Mouse (Mus musculus) brain, embryonic 18.5 days (tissue): ENCODE results near the gene Snrk.

Experiments used
- DNase-seq: peaks from one replicate; pipeline ENCODE4 v3.0.0-alpha.2; 2012; ENCODE audit warnings: low read depth, low spot score

Gene Snrk

DNA sequence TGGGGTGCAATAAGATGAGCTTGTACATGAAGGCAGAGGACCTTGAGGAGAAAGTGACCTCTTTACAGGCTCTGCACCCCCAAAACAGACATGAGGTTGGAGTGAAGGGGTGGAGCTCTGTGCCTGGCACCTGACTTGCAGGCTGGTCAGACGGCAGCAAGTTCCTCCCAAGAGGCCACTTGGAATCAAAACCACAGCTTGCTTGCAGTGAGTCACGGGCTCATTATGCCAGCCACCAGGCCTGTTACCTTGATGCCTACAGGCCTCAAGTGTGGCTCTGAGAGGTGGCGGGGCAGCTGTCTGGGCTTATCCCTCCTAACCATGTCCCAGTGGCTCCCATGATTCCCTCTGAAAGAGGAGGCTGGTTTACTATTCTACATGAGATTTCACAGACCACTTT, 63.0 kb downstream of the Snrk start:
- no peak for DNase-seq

DNA sequence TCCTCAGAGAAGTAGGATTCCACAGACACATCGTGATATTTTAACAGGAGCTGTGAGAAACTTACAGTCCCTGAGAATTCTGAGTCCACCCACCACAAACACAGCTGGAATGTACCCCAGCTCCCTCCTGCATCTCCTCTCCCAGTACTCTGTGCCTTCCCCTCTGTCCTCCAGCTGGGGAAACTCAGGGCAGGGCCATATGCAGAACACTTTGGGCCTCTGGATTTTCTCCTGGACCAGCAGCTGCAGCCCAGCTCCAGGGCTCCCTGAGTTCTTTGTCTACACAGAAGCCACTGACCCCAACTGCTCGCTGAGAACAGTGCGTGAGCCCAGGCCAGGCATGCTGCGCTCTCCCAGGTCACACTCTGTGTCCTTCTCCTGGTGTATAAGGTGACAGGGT, 66.0 kb downstream of the Snrk start:
- no peak for DNase-seq

DNA sequence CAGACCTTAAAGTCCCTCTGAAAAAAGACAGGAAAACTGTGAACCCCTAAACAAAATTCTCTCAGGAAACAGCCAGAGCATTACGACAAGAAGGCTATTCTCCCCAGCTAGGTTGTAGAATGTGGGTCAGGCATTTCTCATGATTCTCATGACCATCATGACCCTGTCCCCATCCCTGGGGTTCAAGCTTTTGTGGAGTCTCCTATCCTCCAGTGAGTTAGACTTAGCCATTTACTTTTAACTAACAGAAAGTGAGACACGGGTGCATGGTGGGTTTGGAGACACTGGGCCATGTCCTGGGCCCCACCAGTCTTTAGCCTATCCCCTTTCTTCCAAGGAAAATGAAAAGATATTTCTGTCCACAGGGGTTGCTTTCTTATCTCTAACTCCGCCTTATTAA, 67.3 kb downstream of the Snrk start:
- DNase-seq: no peak

DNA sequence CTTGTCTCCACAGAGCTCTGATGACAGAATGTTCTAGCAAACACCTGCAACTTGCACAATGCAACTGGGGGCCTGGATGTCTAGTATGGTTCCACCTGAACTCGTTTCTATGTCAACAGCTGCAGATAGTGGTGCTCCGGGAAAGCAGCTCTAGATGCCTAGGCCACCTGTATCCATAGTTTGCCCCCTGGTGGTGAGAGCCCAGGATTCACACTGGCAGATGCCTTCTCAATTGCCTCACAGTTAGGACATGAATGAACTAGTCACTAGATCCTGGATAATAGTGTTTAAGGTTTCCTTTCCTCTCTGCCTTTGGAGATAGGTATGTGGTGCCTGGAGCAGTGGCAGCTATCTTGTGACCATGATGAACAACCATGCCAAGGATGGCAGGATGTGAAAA, 68.0 kb downstream of the Snrk start:
- DNase-seq: no peak

- DNase-seq: no peak
Measured at GRCm38 (mm10) chr9:122185953-122186352, 68.9 kb downstream of the Snrk start.

GRCm38 (mm10) chr9:122186643-122187226, 69.7 kb downstream of the Snrk start:
- no peak for DNase-seq

DNA sequence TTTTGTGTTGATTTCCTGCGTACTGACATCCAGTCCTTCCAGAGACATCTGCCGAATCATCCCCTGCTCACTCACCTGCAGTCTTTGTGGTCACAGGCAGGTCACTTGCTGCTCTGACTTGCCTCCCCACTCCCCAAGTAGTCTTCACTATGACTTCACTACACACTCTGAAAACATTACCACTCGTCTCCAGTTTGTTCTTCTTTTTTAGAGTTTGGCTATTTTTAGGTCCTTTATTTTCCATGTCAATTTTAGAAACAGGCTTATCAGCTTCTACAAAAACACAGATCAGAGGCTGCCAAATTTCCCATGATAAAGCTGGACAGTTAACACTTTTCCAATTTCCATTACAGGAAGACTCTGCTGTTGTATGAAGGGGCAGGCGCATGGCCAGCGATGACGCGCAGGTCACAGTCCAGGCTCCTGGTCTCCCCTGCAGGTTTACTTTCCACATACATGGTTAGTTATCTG, 70.4 kb downstream of the Snrk start:
- no peak for DNase-seq

GRCm38 (mm10) chr9:122188724-122189123, 71.7 kb downstream of the Snrk start:
- DNase-seq: no peak

DNA sequence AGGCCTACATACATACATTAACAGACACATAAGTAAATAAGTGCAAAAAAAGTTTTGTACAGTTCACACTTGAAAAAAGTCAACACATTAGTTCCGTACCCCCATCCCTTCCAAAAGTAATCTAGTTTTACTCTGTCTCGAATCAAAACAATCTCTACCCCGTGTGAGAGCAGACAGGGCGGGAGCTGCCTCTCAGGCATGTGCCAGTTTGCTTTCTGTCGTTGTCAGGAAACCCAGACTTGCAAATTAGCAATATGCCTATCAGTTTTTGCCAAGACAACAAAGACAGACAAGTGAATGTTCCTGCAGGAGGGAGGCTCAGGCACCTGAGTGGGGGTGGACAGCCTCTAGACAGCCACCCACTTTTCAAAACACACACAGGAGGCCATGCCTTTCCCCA, 76.3 kb downstream of the Snrk start:
- DNase-seq: peak; percentile 36

GRCm38 (mm10) chr9:122193823-122194222, 76.8 kb downstream of the Snrk start:
- no peak for DNase-seq

DNA sequence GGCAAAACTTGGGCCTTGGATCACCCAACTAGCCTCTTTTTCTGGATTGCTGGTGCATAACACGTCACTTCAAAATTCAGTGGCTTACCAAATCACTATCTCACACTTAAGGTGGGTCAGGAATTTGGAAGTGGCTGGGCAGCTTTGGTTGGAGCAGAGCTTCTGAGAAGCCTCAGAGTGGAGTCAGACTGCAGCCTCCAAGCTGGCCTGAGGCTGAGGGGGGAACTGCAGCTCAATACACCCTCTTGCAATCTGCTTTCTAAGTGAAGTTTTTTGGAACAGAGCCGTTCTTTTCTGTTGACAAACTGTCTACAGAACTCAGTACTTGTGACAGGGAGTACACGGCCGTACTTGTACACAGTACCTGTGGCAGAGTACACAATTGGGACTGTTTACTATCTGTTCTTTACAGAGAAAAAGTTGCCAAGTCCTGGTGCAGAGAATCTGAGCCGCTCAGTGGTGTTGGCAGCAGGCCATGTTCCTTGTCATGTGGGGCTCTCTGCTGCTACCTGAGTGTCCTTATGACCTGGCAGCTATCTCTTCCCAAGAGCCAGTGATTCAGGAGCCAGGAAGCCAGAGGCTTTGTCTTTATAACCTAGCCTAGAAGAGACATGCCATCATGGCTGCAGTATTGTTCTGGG, 78.1 kb downstream of the Snrk start:
- DNase-seq: no peak

DNA sequence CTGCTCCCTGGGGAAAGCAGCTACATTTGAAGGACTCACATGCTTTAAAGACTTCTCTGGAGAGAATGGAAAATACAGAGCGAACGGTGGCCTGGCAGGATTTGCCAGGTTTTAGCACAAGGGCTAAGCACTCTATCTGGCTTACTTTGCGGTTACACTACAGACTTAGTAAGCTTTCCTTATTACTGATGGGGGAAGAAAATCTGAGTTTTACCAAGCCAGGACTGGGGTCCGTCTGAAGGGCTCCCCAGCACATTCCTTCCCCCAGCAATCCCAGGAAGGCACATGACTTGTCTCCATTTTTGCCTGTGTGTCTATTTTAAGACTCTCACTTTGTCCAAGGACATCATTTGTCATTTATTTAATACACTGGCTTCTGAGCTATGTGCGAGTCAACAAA, 80.0 kb downstream of the Snrk start:
- no peak for DNase-seq

DNA sequence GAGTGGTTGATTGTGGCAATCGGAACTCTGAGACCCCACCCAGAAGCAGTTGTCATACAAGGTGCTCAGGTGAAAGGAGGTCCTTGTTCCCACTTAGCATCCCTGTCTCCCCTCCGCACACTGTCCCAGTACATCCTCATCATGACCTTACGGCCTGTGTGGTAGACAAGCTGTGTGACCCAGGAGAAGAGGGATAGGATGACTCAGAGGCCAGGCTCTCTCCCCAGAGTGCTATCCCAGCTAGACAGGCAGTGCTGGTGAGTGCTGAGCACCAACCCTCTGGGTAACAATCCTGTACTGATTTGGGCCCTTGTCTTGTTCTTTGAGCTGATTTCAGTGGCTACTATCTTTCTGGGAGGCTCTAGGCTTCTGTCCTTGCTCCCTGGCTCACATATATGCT, 81.6 kb downstream of the Snrk start:
- no peak for DNase-seq

DNA sequence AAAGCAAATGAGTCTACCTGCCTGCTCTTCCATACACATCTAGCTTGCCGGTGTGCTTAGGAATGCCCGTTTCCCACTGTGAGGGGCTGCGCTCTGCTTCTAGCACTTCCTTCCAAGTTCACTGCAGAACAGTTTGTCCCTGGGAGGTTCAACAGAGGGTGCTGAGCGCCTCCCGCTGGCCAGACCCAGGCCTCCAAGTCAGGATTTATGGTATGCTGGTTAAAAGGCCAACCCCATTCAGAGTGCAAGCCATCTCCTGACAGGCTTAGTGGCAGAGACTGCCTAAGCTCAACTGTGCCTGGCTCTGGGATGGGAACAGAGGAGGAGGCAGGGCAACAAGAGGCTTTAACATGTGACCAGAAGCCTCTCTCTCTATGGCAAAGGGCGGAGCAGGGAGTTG, 82.2 kb downstream of the Snrk start:
- DNase-seq: no peak

- no peak for DNase-seq
Measured at GRCm38 (mm10) chr9:122204508-122204907, 87.4 kb downstream of the Snrk start.

DNA sequence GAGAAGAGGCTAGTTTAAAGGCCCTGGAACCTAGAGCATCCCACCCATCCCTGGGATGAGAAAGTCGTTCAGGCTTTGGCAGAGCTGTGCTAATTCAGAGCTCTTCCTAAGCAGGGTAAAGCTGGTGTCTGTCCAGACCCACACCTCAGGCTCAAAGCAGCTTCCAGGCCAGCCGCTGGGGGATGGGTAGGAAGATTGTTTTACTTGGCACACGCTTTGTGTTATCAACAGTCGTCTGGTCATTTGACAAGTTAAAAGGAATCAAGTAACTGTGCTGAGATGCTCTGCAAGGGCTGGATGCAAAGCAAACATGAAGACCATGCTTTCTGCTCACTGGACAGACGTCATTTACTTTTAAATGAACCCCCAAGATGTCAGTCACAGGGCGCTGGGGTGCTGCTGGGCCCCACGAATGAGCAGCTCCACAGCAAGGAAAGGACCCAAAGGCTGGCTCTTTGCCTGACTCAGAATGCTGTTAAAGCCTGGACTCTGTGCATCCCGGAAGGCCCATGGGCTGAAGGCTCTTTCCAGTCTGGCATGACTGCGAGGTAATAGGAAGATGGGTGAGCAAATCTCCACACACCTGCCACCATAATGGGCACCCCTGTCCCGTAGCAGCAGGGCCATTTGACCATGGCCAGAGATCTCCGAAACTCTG, 88.6 kb downstream of the Snrk start:
- DNase-seq: no peak

- no peak for DNase-seq
Measured at GRCm38 (mm10) chr9:122208311-122208710, 91.2 kb downstream of the Snrk start.

- DNase-seq: no peak
Measured at GRCm38 (mm10) chr9:122215118-122215517, 98.1 kb downstream of the Snrk start.

DNA sequence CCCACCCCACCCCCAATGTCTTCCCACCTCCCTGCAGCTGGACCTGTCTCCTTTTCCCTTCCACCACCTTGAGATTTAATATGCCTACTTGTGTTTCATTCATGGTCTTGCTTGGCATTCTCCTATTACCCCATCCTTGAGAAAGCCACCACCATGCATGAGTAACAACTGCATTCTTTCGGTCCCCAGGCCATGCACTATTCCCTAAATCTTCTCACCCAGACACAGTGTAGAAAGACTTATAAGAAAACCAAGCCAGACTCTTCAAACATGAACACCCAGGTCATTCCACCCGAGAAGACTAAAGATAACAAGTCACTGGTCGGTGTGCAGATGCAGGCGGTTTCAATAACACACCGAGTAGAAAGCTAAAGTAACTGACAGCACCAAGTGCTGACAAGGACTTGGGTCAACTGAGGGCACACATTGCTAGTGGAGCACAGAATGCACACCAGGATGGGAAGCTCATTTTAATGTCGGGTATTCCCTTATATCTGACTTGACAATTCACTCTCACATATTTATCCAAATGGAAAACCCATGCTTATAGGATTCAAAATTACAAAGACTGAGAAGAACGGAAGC, 100.0 kb downstream of the Snrk start:
- DNase-seq: no peak
